Mouse (Mus musculus) cortical plate, adult 2 months (tissue): ENCODE measurements at regions not wholly inside any gene's neighbourhood (a gene's known extent, or its start where the extent isn't known, plus 50 kb on each side); places are given as distances from the start of the nearest gene placed in this dataset.

Experiments
- CTCF ChIP-seq: fragments of 200-500 bp; IDR thresholded peaks from 2 replicates; pipeline ENCODE4 v1.5.1; 2011; ENCODE audit warnings: mild to moderate bottlenecking, control low read depth, low read length; ENCODE audit not compliant: insufficient read depth; ENCODE audit errors: extremely low read depth
- POLR2A ChIP-seq: fragments of 200-500 bp; IDR thresholded peaks from 2 replicates; pipeline ENCODE4 v1.6.1; 2011; ENCODE audit warnings: mild to moderate bottlenecking, low read length, control low read depth; ENCODE audit not compliant: insufficient read depth; ENCODE audit errors: extremely low read depth

DNA sequence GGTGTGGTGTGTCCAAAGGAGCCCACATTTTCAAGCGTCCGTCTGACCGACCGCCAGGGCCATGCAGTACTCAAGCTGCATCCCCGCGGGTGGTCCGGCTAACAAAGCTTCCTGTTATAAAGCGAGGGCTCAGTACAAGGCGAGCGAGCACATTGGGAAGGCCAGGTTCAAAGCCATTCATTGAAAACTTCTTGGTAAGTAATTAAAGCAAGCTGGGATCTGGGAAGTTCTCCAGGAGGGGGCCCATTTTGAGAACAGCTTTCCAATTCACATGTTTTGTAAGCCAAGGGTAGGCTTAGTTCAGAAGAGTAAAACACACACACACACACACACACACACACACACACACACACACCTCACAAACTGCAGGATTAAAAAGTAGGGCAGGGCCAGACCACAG is 57.3 kb upstream of the Prep start:
- TF ChIP-seq CTCF (no peak), POLR2A (no peak)
